Mouse (Mus musculus): Measurements from ENCODE around the gene Gm6525.

Gene Gm6525

GRCm38 (mm10) chr3:84215253-84215652 lies 41.3 kb downstream of the Gm6525 start:
- Histone ChIP-seq H3K27me3 (ENCODE audit: control insufficient read depth, insufficient read depth, low read length, poor library complexity, severe bottlenecking) (no peaks in the 10 kb centered on the region), H3K36me3 (ENCODE audit: control insufficient read depth, insufficient read depth, low read length, poor library complexity, severe bottlenecking) (no peaks in the 10 kb centered on the region)
- no peak for DNase-seq (ENCODE audit: low read depth, low spot score)

DNA sequence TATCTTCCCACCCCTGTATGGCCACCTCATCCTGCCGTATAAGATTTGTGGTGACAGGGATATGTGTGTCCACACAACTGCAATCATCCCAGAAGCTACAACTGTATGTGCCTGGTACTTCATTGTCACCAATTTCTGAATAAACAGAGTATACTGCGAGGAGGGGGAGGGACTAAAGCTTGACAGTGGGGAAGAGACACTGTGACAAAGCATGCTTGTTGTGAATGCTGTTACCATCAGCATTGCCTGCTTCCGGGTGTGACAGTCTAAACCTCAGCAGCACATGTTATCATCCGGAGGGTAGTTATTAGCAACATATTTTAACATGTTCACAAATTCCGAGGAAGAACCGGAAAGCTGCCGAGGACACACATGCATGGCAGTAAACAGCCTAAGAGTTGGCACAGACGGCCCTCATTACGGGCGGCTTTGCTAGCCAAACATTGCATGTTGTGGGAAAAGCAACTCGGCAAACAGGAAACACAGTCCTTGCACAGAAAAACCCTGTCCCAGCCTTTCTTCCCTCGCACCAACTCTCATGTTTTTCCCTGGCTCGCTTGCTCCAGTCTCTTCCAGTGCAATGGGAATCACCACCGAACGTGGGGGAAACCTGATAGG lies 41.9 kb downstream of the Gm6525 start:
- Histone ChIP-seq H3K27me3 (ENCODE audit: control insufficient read depth, insufficient read depth, low read length, poor library complexity, severe bottlenecking) (no peaks in the 10 kb centered on the region), H3K36me3 (ENCODE audit: control insufficient read depth, insufficient read depth, low read length, poor library complexity, severe bottlenecking) (no peaks in the 10 kb centered on the region)
- no peak for DNase-seq (ENCODE audit: low read depth, low spot score)

- Histone ChIP-seq H3K27me3 (ENCODE audit: control insufficient read depth, insufficient read depth, low read length, poor library complexity, severe bottlenecking) (no peaks in the 10 kb centered on the region), H3K36me3 (ENCODE audit: control insufficient read depth, insufficient read depth, low read length, poor library complexity, severe bottlenecking) (no peaks in the 10 kb centered on the region)
- no peak for DNase-seq (ENCODE audit: low read depth, low spot score)
Observed at GRCm38 (mm10) chr3:84217118-84217960, 43.4 kb downstream of the Gm6525 start.

- Histone ChIP-seq H3K36me3 (ENCODE audit: control insufficient read depth, insufficient read depth, low read length, poor library complexity, severe bottlenecking) (no peaks in the 10 kb centered on the region), H3K27me3 (ENCODE audit: control insufficient read depth, insufficient read depth, low read length, poor library complexity, severe bottlenecking) (no peaks in the 10 kb centered on the region)
- no peak for DNase-seq (ENCODE audit: low read depth, low spot score)
Observed at GRCm38 (mm10) chr3:84217961-84218351, 44.1 kb downstream of the Gm6525 start.

DNA sequence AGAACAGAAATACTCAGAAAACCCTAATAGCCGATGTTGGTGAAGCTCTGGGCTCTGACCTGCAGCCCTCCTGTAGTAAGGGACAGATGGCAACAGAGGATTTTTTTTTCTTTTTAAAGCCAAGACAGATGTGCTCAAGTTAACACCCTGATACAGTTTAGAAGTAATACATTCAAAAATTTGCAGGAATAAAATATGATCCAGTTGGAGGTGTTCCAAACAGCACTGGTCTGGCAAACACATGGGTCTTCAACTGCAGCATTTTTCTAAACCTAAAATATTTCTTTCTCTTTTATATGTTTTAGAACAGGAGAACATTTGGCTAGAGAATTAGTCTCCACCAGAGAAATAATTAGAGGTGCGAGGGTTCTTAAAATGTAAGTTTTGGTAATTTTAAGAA lies 44.6 kb downstream of the Gm6525 start:
- H3K36me3 ChIP-seq (ENCODE audit: control insufficient read depth, insufficient read depth, low read length, poor library complexity, severe bottlenecking) = no peaks in the 10 kb centered on the region
- no peak for DNase-seq (ENCODE audit: low read depth, low spot score)
- H3K27me3 ChIP-seq (ENCODE audit: control insufficient read depth, insufficient read depth, low read length, poor library complexity, severe bottlenecking) = no peaks in the 10 kb centered on the region

DNA sequence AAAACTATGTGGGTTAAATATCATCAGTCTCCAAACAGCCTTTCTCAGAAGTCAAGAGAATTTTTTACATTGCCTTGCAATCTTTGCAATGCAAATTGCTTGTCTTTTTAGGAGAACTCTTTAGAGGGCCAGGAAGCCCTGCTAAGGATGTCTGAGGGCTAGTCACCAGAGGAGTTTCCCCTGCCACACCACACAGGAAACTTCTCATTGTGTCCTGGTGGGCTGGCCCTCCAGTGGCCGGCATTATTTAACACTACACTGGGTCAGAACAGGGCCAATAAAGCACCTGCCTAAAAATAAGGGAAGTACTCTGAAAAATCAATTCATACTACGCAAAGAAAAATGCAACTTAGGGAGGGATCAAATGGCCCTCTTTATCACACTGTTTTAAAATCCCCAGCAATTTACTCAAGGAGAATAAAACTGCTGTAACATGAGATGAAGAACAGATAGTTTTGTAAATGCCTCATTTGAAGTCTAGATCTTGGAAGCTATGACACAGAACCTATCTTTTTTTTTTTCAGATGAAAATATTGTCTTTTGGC lies 45.3 kb downstream of the Gm6525 start:
- no peaks in the 10 kb centered on the region for H3K27me3 ChIP-seq (ENCODE audit: control insufficient read depth, insufficient read depth, low read length, poor library complexity, severe bottlenecking)
- no peaks in the 10 kb centered on the region for H3K36me3 ChIP-seq (ENCODE audit: control insufficient read depth, insufficient read depth, low read length, poor library complexity, severe bottlenecking)
- DNase-seq (ENCODE audit: low read depth, low spot score) = peak; percentile 54

DNA sequence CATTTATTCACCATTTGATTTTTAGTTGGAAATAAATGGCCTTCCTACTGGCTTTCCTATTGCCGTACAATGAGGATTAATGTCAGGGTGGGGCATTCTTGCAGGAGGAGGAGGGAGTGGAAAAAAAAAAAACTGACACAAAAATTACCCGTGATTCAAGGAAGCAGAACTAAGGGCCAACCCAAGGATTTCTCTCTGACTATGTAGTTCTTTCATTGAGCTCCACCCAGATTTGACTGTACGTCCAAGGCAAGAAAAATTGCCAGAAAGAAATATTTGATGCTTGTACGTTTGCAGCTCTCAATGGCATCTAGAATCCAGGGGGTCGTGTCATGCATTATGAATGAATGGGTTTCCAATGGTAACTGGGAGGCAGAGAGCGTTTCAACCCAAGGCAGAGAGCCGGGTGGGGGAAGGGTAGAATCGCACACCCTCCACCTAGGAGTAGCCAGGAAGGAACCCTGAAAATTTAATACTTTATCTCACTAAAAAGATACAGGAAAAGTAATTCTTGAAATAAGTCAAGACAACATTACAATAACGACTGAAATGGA lies 45.9 kb downstream of the Gm6525 start:
- DNase-seq (ENCODE audit: low read depth, low spot score) = peak; percentile 12
- no peaks in the 10 kb centered on the region for H3K36me3 ChIP-seq (ENCODE audit: control insufficient read depth, insufficient read depth, low read length, poor library complexity, severe bottlenecking)
- no peaks in the 10 kb centered on the region for H3K27me3 ChIP-seq (ENCODE audit: control insufficient read depth, insufficient read depth, low read length, poor library complexity, severe bottlenecking)

DNA sequence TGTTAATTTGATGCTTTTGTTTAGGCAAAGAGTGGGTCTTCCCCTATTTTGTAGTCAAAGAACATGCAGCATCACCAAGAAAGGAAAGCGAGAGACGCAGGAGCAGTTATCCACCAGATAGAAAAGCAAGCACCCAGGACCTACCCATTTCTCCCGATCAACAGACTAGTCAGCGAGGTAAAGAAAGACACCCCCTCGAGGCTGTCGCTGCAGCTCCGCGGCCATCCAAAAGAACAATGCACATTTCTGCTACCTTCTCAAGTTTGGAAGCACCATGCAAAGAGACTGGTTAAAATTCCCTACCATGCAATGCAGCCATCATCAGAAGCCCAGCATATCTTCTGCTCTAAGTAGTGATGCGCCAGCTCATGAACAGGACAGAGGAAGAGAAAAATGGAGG lies 46.4 kb downstream of the Gm6525 start:
- no peaks in the 10 kb centered on the region for H3K36me3 ChIP-seq (ENCODE audit: control insufficient read depth, insufficient read depth, low read length, poor library complexity, severe bottlenecking)
- peak; percentile 11 for DNase-seq (ENCODE audit: low read depth, low spot score)
- no peaks in the 10 kb centered on the region for H3K27me3 ChIP-seq (ENCODE audit: control insufficient read depth, insufficient read depth, low read length, poor library complexity, severe bottlenecking)

DNA sequence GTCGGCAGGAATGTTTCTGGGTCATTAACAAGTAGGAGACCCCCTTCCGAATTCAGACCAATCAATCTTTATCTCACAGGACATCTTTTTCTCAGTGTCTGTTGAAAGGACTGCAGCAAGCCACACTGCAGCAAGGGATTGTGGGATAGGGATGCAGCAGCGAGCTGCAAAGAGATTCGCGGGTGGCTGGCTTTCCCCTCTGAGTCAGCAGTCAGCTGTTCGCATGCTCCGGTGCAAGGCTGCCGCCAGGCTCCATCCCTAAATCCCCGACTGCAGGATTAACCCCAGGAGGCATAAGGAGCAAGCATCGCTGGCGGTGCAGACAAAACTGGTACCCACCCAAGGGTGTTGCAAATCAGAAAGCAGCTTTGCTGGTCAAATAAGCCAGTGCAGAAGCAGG lies 46.8 kb downstream of the Gm6525 start:
- no peaks in the 10 kb centered on the region for H3K36me3 ChIP-seq (ENCODE audit: control insufficient read depth, insufficient read depth, low read length, poor library complexity, severe bottlenecking)
- DNase-seq (ENCODE audit: low read depth, low spot score) = peak; percentile 26

More for the DNA sequence above, 46.8 kb downstream of the Gm6525 start:
- no peaks in the 10 kb centered on the region for H3K27me3 ChIP-seq (ENCODE audit: control insufficient read depth, insufficient read depth, low read length, poor library complexity, severe bottlenecking)
